Comparison of ENCODE assay signal across 8 mouse cellular contexts in the genomic region with DNA sequence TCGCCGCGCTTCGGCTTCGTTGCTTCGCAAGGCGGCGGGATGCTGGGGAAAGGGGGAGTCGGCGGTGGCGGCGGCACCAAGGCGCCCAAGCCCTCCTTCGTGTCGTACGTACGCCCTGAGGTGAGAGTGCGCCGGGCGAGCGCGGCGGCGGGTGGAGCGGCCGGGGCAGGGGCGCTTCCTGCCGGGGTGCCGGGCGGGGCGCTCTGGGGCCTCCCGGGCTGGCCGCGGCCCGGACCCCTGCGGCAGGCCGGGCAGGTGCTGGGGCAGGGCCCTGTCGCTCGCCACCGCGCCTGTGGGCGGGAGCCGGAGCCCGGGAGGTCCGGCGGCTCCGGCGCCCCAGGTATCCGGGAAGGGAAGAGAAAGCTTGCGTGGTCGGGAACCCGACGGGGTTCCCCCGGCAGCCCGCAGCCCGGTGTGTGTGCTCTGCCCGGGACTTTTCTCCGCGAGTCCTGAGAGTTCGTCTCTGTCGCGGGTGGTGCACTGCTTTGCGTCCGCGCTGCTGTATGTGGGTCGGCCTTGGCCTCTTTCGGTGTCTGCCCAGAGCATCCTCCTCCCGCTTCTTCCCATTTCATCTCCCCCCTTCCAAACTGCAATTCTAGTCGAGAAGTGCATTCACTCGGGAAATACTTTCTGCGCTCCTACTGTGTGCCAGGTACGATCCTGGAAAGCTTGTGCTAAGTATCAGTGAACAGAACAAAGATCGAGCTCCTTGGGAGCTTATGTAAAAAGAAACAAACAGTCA. TPM values are rescaled to one million over a fixed set of nuclear protein-coding genes. Genes with fewer than 3 reads are reported as not detected.
A peak's percentile ranks its signal among the peaks of the same experiment; 100 is the strongest.
DNase-seq lines count a peak whose midpoint lies in the region; ATAC-seq lines count a peak whose summit lies in the region.

No protein-coding gene starts in this region.

- peak overlapping the region; percentile 92 for H3K9ac ChIP-seq in forebrain, embryonic 12.5 days
- H3K9ac ChIP-seq in limb, embryonic 12.5 days (replicated peaks), result peak overlapping the region; percentile 95
- peak overlapping the region; percentile 93 for H3K9ac ChIP-seq in neural tube, embryonic 12.5 days

- H3K4me2 ChIP-seq in forebrain, embryonic 12.5 days, result peak overlapping the region; percentile 76
- peak overlapping the region; percentile 73 for H3K4me2 ChIP-seq in limb, embryonic 12.5 days
- H3K4me2 ChIP-seq in neural tube, embryonic 12.5 days (replicated peaks), result peak overlapping the region; percentile 74

- H3K27me3 ChIP-seq in forebrain, embryonic 12.5 days, result no peaks in the 10 kb centered on the region
- no peaks in the 10 kb centered on the region for H3K27me3 ChIP-seq in limb, embryonic 12.5 days
- H3K27me3 ChIP-seq in neural tube, embryonic 12.5 days (replicated peaks), result no peaks in the 10 kb centered on the region

- peak overlapping the region; percentile 90 for H3K27ac ChIP-seq in forebrain, embryonic 12.5 days
- peak overlapping the region; percentile 91 for H3K27ac ChIP-seq in limb, embryonic 12.5 days
- H3K27ac ChIP-seq in neural tube, embryonic 12.5 days, result peak overlapping the region; percentile 77

- WGBS in forebrain, embryonic 12.5 days, result under 1% methylated on average over 48 of the region's 73 CpGs
- under 1% methylated on average over 65 of the region's 73 CpGs for WGBS in limb, embryonic 12.5 days
- under 1% methylated on average over 72 of the region's 73 CpGs for WGBS in neural tube, embryonic 12.5 days

- DNase-seq in left cerebral cortex, postnatal 4 days, result peak; percentile 34
- DNase-seq in left cerebral cortex, postnatal 36 days (ENCODE audit: low spot score in 2 of 2), result no peak
- DNase-seq in R1 (ENCODE audit: low read depth, low spot score), result peak; percentile 55
- DNase-seq in layer of hippocampus, adult 8-10 months (ENCODE audit: low spot score in 2 of 2), result no peak
- DNase-seq in cerebellum, adult 8-10 months, result no peak

- no peaks in the 10 kb centered on the region for H3K36me3 ChIP-seq in forebrain, embryonic 12.5 days (replicated peaks)
- H3K36me3 ChIP-seq in limb, embryonic 12.5 days, result no peaks in the 10 kb centered on the region
- H3K36me3 ChIP-seq in neural tube, embryonic 12.5 days, result no peaks in the 10 kb centered on the region

- ATAC-seq in forebrain, embryonic 12.5 days (ENCODE audit: low FRiP score), result peak; percentile 87
- peak; percentile 78 for ATAC-seq in limb, embryonic 12.5 days (ENCODE audit: insufficient number of reproducible peaks, insufficient read depth, low FRiP score, low TSS enrichment, low read depth)
- ATAC-seq in neural tube, embryonic 12.5 days (ENCODE audit: low FRiP score, low read depth), result peak; percentile 82

- H3K4me3 ChIP-seq in forebrain, embryonic 12.5 days (replicated peaks), result peak overlapping the region; percentile 95
- H3K4me3 ChIP-seq in limb, embryonic 12.5 days (replicated peaks), result peak overlapping the region; percentile 97
- H3K4me3 ChIP-seq in neural tube, embryonic 12.5 days, result peak overlapping the region; percentile 97

- peaks cover 37% of the 10 kb centered on the region for H3K4me1 ChIP-seq in forebrain, embryonic 12.5 days
- peaks cover 31% of the 10 kb centered on the region for H3K4me1 ChIP-seq in limb, embryonic 12.5 days (replicated peaks)
- peaks cover 21% of the 10 kb centered on the region for H3K4me1 ChIP-seq in neural tube, embryonic 12.5 days

- intact Hi-C loops in left cerebral cortex, postnatal 4 days (cut with DNase I), result no loop called here
- intact Hi-C loops in left cerebral cortex, postnatal 36 days (cut with DNase I), result loop anchor here (5.0 kb wide), 1 partner anchor 117 kb away; the partner anchor contains the start of genes 1810049J17Rik and Golph3

- H3K9me3 ChIP-seq in forebrain, embryonic 12.5 days, result no peaks in the 10 kb centered on the region
- no peaks in the 10 kb centered on the region for H3K9me3 ChIP-seq in limb, embryonic 12.5 days
- H3K9me3 ChIP-seq in neural tube, embryonic 12.5 days, result no peaks in the 10 kb centered on the region

RNA-seq across cellular contexts. Expression of gene Mtmr12, which starts 0.5 kb away (rescaled TPM):
- total RNA-seq in left cerebral cortex, postnatal 4 days (2021), result 10 to 100 TPM; 15.5 to 16.1 TPM
- total RNA-seq in left cerebral cortex, postnatal 36 days (2021), result 10 to 100 TPM; 41.4 to 47.3 TPM
- polyA plus RNA-seq in forebrain, embryonic 12.5 days (2016; fragmentation: Nextera tagmentation; extraction: Ambion mirVana), result 15.7 and 16.3 TPM in 2 replicates
- polyA plus RNA-seq in limb, embryonic 12.5 days (2016; fragmentation: Nextera tagmentation; extraction: Ambion mirVana), result 20.7 and 22.4 TPM in 2 replicates
- polyA plus RNA-seq in neural tube, embryonic 12.5 days (2016; fragmentation: Nextera tagmentation; extraction: Ambion mirVana), result 12.4 and 14.0 TPM in 2 replicates
- total RNA-seq in layer of hippocampus, adult 8-10 months (2022), result 10 to 100 TPM; 56.7 to 62.5 (median 59.0) TPM

Comparison
In these comparisons a context has a peak if more than half of its experiments do, and no peak if none do; other contexts are left out.
1. DNase-seq: peak in left cerebral cortex, postnatal 4 days (single experiment) and R1 (single experiment); none in left cerebral cortex, postnatal 36 days (0 of 2), layer of hippocampus, adult 8-10 months (0 of 2) and cerebellum, adult 8-10 months (single experiment).
2. Peak in every context shown above with its lines, with median percentiles within 50 percentile points of each other: ATAC-seq, H3K27ac ChIP-seq, H3K4me2 ChIP-seq, H3K4me3 ChIP-seq and H3K9ac ChIP-seq.